Mouse (Mus musculus): ENCODE measurements around the gene Fbxw8.

Fbxw8 gene

DNA sequence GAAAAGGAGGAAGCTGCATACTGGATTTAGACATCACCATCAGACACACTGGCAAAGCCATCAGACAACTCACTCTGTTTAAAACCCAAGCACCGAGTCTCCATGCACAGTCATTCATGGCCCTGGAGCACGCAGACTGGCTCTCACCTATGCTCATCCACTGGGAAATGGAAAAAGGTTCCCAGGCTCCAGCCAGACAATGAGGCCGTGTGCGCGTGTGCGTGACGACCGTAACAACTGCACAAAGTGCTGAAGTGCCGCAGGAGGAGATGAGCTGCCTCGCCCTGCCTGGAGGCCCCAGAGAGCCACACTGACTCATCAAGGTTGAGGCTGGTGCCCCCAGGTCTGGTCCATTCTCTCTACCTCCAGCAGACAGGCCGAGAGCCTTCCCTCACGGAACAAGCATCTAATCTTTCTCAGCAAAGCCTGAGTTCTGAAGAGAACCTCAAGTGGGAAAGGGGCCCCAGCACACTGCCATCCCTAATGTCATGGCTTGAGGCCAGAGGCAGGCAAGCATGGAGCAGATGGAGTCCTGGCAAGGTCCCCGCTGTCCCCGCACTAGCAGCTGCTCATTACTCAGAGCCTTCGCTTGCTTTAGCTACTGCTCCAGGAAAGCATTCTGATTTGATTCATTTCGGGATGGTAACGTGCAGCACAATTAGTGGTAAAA is 47.0 kb downstream of the Fbxw8 start:
- peak; percentile 53 to 59 for DNase-seq (ENCODE audit: low spot score in 2 of 2)

GRCm38 (mm10) chr5:118106667-118107066 is 48.6 kb downstream of the Fbxw8 start:
- DNase-seq (ENCODE audit: low spot score in 2 of 2), result peak in 1 of 2 experiments; percentile 22

DNA sequence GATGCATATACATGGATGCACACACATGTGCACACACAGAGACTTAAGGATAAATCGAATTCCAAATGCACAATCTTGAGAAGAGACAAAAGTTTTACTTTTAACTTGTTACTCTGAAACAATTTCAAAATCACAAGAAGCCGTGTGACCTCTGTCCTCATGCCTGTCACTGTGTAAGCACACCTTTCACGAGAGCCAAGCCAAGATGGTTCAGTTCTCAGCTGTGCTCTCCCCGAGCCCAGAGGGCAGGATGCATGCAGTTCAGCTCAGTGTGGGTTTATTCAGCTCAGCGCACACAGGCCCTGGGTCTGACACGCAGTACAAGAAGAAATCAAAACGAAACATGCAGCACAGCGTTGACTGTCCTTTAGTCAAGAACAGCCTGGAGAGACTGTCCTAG is 49.7 kb downstream of the Fbxw8 start:
- no peak for DNase-seq (ENCODE audit: low spot score in 2 of 2)

GRCm38 (mm10) chr5:118099870-118100478 is 55.3 kb downstream of the Fbxw8 start:
- no peak for DNase-seq (ENCODE audit: low spot score in 2 of 2)

- DNase-seq (ENCODE audit: low spot score in 2 of 2), result no peak
Measured at GRCm38 (mm10) chr5:118099069-118099869, 56.0 kb downstream of the Fbxw8 start.

GRCm38 (mm10) chr5:118096317-118096716 is 58.9 kb downstream of the Fbxw8 start:
- no peak for DNase-seq (ENCODE audit: low spot score in 2 of 2)

- DNase-seq (ENCODE audit: low spot score in 2 of 2), result no peak
Measured at GRCm38 (mm10) chr5:118095849-118096248, 59.4 kb downstream of the Fbxw8 start.

DNA sequence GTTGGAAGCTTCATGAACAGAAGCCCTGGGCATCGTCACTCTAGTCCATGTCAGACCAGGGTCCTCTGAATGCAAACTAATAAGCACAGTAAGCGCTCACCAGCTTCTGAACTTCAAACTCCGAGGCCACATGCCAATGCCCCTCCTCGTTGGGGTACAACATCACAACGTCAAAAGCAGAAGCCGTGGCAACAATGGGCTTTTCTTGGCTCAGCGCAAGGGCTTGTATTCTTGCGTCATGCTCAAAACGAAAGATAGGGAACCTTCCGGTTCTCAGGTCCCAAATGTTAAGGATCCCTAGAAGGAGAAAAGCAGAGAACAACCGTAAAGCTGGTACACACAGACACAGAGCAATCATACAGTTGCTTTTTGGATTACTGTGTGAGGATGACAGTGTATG is 59.8 kb downstream of the Fbxw8 start:
- DNase-seq (ENCODE audit: low spot score in 2 of 2), result no peak

GRCm38 (mm10) chr5:118093321-118094035 is 61.8 kb downstream of the Fbxw8 start:
- no peak for DNase-seq (ENCODE audit: low spot score in 2 of 2)

DNA sequence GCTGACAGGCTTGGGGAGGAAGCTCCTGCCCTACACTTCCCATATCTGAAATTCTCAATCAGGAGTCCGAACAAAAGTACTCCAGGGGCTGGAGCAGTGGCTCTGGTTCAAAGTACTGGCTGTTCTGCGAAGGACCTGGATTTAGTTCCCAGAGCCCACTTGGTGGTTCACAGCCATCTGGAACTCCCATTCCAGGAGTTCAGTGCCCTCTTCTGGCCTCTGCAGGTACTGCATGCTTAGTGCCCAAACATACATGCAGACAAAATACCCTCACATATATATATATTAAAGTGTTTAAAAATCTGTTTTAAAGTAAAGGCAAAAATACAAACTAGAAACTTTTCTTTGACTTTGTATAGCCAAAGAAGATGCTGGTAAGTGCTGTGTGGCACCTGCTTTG is 64.4 kb downstream of the Fbxw8 start:
- DNase-seq (ENCODE audit: low spot score in 2 of 2), result no peak

GRCm38 (mm10) chr5:118090101-118090500 is 65.2 kb downstream of the Fbxw8 start:
- no peak for DNase-seq (ENCODE audit: low spot score in 2 of 2)

GRCm38 (mm10) chr5:118089102-118089501 is 66.2 kb downstream of the Fbxw8 start:
- no peak for DNase-seq (ENCODE audit: low spot score in 2 of 2)

DNA sequence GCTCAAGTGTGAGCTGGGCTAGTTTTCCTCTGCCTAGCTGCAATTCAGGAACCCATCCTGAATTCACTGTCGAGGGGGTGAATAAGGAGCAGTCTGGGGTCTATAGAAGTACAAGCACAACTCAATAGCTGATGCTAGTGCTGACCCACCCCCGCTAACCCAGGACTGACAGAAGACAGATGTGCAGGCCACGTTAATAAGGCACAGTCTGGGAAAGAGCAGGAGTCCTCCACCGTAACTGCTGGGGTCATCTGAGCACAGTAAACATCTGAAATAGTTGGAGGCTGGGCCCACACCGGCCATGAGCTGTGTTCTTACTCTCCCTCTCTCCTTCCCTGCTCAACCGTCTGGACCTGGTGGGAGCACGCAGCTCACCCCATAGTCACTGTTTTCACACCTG is 68.3 kb downstream of the Fbxw8 start:
- DNase-seq (ENCODE audit: low spot score in 2 of 2), result no peak

DNA sequence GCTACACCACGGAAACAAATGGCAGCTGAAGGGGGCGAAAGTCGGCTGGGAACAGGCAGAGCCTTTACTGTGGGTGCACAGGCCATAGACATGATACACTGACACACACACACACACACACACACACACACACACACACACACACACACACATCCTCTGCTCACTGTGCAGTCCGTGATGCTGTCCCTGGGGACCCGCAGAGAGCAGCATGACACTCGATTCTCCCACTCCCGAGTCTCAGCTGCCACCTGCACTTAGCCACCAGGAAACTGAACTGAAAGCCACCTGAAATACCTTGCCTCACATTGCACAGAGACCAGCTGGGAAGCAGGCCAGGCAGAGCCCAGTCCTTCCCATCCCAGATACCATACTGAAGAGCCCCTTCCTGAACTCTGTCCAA is 70.0 kb downstream of the Fbxw8 start:
- no peak for DNase-seq (ENCODE audit: low spot score in 2 of 2)

- no peak for DNase-seq (ENCODE audit: low spot score in 2 of 2)
Measured at GRCm38 (mm10) chr5:118084171-118084727, 71.0 kb downstream of the Fbxw8 start.

- DNase-seq (ENCODE audit: low spot score in 2 of 2), result no peak
Measured at GRCm38 (mm10) chr5:118083060-118083638, 72.1 kb downstream of the Fbxw8 start.

DNA sequence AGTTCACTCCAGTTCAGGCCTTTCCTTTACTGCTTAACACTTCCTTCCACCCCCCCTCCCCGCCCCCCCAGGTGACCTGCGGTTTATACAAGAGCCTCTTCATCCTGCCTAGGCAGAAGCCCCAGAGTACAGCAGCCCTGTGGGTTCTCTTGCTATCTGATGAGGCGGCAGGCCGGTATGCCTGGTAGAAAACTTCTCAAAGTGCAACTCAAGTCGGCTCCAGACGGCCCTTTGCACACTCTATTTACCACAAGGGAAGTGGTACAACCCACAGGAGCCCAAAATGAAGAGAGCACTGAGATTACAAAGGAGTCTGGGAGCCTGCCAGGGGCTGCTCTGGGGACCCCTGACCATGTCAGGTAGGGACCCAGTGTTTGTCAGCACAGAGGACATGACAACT is 73.3 kb downstream of the Fbxw8 start:
- no peak for DNase-seq (ENCODE audit: low spot score in 2 of 2)

- DNase-seq (ENCODE audit: low spot score in 2 of 2), result no peak
Measured at GRCm38 (mm10) chr5:118081374-118081949, 73.8 kb downstream of the Fbxw8 start.

DNA sequence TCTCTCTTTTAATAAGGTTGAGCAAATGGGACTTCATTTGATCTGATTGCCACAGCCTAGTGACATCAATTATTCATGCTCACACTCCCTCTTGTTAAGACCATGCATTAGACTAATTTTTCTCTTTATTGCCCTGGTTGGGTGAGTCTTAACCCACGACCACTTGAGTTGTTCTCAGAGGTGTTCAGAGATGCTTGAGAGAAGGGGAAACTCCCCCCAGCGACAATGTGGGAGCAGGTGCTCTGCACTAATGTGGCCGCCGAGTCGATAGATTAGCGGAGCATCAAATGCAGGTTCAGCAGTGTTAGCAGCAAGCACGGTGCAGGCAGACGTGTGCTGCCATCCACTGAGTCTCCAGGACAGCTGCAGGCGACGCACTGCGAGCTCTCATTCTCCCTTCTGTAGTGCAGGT is 75.4 kb downstream of the Fbxw8 start:
- no peak for DNase-seq (ENCODE audit: low spot score in 2 of 2)

- peak in 1 of 2 experiments; percentile 68 for DNase-seq (ENCODE audit: low spot score in 2 of 2)
Measured at GRCm38 (mm10) chr5:118079354-118079753, 75.9 kb downstream of the Fbxw8 start.

GRCm38 (mm10) chr5:118078550-118078949 is 76.7 kb downstream of the Fbxw8 start:
- DNase-seq (ENCODE audit: low spot score in 2 of 2), result no peak
